Mouse (Mus musculus) liver, embryonic 14.5 days (tissue): ENCODE results near the gene Fam118a. TPM values are rescaled to one million over a fixed set of nuclear protein-coding genes. Genes with fewer than 3 reads are reported as not detected.
A peak's percentile ranks its signal among the peaks of the same experiment; 100 is the strongest.
"Not testable (repeated sequence)": the region's sequence is repeated elsewhere in the genome, so short reads cannot be mapped to it uniquely, and the experiment has no call there.

Experiments
- ATAC-seq: fragments of 200-750 bp; cut with Nextera tagmentation; 2 replicates; pipeline ENCODE4 v1.8.0; 2017; ENCODE audit warnings: moderate number of reproducible peaks, mild to moderate bottlenecking, moderate library complexity; ENCODE audit not compliant: insufficient read depth
- DNase-seq, 3 experiments: peaks; one replicate each; pipeline ENCODE4 v3.0.0-alpha.2; 2012 to 2013; ENCODE audit warnings: low read depth in 3 of 3, low spot score in 3 of 3
- H3K27ac ChIP-seq: fragments of 300-500 bp; sonication (generic); 2 replicates; pipeline ENCODE4 v1.5.1; 2014; ENCODE audit warnings: moderate library complexity, mild to moderate bottlenecking, control low read depth, inconsistent platforms
- H3K27me3 ChIP-seq: fragments of 300-500 bp; sonication (generic); 2 replicates; pipeline ENCODE4 v1.6.1; 2014; ENCODE audit warnings: mild to moderate bottlenecking, low read length, moderate library complexity; ENCODE audit not compliant: control insufficient read depth, insufficient read depth
- H3K36me3 ChIP-seq: fragments of 300-500 bp; sonication (generic); replicated peaks from 2 replicates; pipeline ENCODE4 v1.6.1; 2014; ENCODE audit warnings: low read depth; ENCODE audit not compliant: control insufficient read depth, insufficient read depth
- H3K4me1 ChIP-seq, 2 experiments: fragments of 200-500 bp in 1 of 2; fragments of 300-500 bp in 1 of 2; sonication (generic) in 1 of 2; replicated peaks; 2 replicates each; pipeline ENCODE4 v1.6.1; 2012 to 2014; ENCODE audit warnings: antibody characterized with exemption in 1 of 2, inconsistent platforms in 1 of 2, low read length in 1 of 2; ENCODE audit not compliant: control insufficient read depth in 2 of 2, insufficient read depth in 2 of 2
- H3K4me2 ChIP-seq: fragments of 300-500 bp; sonication (generic); 2 replicates; pipeline ENCODE4 v1.6.1; 2014; ENCODE audit warnings: low read depth, mild to moderate bottlenecking, control low read depth, moderate library complexity
- H3K4me3 ChIP-seq, 2 experiments: fragments of 200-500 bp in 1 of 2; fragments of 300-500 bp in 1 of 2; sonication (generic) in 1 of 2; 2 replicates each; pipeline ENCODE4 v1.5.1; 2012 to 2014; ENCODE audit warnings: low read depth in 2 of 2, low read length in 2 of 2, mild to moderate bottlenecking in 2 of 2, control low read depth in 1 of 2, inconsistent platforms in 1 of 2, moderate library complexity in 1 of 2; ENCODE audit not compliant: insufficient read depth in 1 of 2
- H3K9ac ChIP-seq: fragments of 300-500 bp; sonication (generic); replicated peaks from 2 replicates; pipeline ENCODE4 v1.6.1; 2014; ENCODE audit warnings: mild to moderate bottlenecking, control low read depth, moderate library complexity
- H3K9me3 ChIP-seq: fragments of 300-500 bp; sonication (generic); 2 replicates; pipeline ENCODE4 v1.6.1; 2016; ENCODE audit warnings: low read length, mixed read lengths; ENCODE audit not compliant: control insufficient read depth
- CTCF ChIP-seq: IDR thresholded peaks from 2 replicates; pipeline ENCODE4 v1.5.1; 2016; ENCODE audit warnings: antibody characterized with exemption, low read depth, control low read depth
- EP300 ChIP-seq: IDR thresholded peaks from 2 replicates; pipeline ENCODE4 v1.6.1; 2016; ENCODE audit warnings: antibody characterized with exemption, low read depth
- WGBS: fragments of 180-500 bp; shearing (Covaris S2); extraction: QIAGEN DNeasy Blood & Tissue Kit; methylation state at CpG from one replicate; pipeline ENCODE4 v1.1.7; 2014; ENCODE audit not compliant: insufficient replicate concordance; 5-methylcytosine and 5-hydroxymethylcytosine counted together
- polyA plus RNA-seq, 2 experiments: library from polyadenylated mRNA; depleted of rRNA in 1 of 2; stranded (reverse) in 1 of 2; unstranded in 1 of 2; fragments of >200 nt; fragmentation: Nextera tagmentation in 1 of 2; extraction: Ambion mirVana in 1 of 2; gene quantifications; 2 replicates each; pipeline versions ENCODE4 v1.2.1 to v1.2.3; 2012 to 2014

Fam118a gene
- polyA plus RNA-seq, 2 experiments = 2.8 to 5.0 TPM

DNA sequence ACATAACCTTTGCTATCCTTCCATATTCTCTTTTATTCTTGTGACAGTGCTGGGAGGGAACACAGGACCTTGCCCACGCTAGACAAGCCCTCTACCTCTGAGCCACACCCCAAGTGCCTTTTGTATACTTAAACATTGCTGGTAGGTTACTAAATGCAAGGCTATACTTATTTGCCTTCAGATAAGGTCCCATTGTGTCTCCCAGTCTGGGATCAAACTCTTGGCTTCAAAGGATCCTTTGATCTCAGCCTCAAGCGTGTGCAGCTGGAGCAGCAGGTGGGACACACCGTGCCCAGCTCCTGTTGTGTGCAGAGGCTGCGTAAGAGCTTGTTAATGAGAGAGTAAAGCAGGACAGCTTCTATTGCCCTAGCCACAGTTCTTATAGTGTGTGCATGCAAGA, 1.0 kb upstream of the Fam118a start:
- Histone ChIP-seq H3K4me1 (no peaks in the 10 kb centered on the region), H3K4me2 (no peak overlapping the region), H3K27me3 (no peaks in the 10 kb centered on the region), H3K27ac (no peak overlapping the region), H3K9me3 (no peaks in the 10 kb centered on the region), H3K36me3 (no peaks in the 10 kb centered on the region), H3K9ac (no peak overlapping the region), H3K4me3 (no peak overlapping the region)
- WGBS = 57% methylated on average over 4 of the region's 4 CpGs
- no peak for ATAC-seq
- no peak for DNase-seq
- TF ChIP-seq CTCF (no peak), EP300 (no peak)

DNA sequence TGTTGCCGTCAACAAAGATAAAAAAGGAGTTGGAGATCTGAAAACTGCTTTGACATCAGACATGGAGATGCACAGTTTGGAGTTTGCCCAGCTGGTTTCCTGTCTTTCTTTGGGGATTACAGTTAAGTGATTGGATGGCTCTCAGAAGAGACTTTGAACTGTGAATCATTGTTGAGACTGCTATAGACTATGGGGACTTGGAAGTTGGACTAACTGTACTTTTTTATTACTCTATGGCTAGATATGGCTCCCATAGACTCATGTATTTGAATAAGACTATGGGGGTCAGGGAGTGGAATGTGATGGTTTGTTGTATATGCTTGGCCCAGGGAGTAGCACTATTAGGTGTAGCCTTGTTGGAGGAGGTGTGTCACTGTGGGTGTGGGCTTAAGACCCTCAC, 1.9 kb downstream of the Fam118a start:
- 29% methylated on average over 1 of the region's 1 CpGs for WGBS
- H3K4me2 ChIP-seq, DNase-seq, ATAC-seq, H3K4me1 ChIP-seq, H3K27me3 ChIP-seq, H3K27ac ChIP-seq, H3K9ac ChIP-seq, H3K4me3 ChIP-seq, H3K36me3 ChIP-seq, H3K9me3 ChIP-seq: not testable (repeated sequence)

DNA sequence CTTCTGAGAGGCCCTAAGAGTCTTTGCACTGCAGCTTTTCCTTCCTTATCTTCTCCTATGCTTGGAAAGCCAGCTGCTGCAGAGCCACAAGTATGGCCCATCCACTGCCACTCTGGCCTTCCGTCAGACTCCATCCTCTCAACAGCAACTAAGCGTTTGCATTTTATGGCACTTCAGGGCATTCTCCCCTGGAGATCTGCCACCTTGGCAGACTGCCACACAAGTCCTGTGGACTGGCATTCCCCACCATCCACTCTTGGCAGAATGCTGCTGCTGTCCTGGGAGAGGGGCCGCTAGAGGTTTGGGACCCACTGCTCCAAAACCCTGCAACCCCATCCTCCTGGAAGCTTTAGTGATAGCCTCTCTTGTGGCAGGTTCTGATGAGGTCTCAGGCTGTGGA, 3.1 kb downstream of the Fam118a start:
- no peaks in the 10 kb centered on the region for H3K36me3 ChIP-seq
- no peaks in the 10 kb centered on the region for H3K9me3 ChIP-seq
- H3K4me1 ChIP-seq = peaks cover 3 to 4% of the 10 kb centered on the region in 2 experiments; a peak in 3 of 4 replicates
- H3K4me2 ChIP-seq = no peak overlapping the region
- WGBS = 60% methylated on average over 3 of the region's 3 CpGs
- no peak overlapping the region for H3K4me3 ChIP-seq
- H3K9ac ChIP-seq = no peak overlapping the region
- TF ChIP-seq CTCF (no peak), EP300 (no peak)
- ATAC-seq (no peak), DNase-seq (no peak)
- H3K27me3 ChIP-seq = no peaks in the 10 kb centered on the region
- no peak overlapping the region for H3K27ac ChIP-seq

DNA sequence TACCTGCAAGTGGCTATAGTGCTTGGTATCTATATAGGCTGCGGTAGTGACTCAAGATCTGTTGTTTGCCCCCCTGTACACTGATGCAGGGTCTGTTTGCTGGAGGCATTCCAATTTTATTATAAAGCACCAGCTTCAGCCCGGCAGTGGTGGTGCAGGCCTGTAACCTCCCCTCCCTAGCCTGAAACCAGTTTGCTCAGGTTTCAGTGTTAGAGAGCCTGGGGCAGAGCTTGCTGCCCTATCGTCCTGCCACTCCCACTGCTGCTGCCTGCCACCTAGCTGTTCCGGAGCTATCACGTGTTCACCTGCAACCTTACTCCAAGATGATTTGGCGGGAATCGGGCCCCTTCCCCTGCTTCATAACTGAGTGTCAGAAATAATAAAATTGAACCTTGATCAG, 5.2 kb downstream of the Fam118a start:
- H3K4me2 ChIP-seq, H3K27ac ChIP-seq, H3K36me3 ChIP-seq, H3K27me3 ChIP-seq, H3K9ac ChIP-seq, ATAC-seq, H3K4me3 ChIP-seq, H3K4me1 ChIP-seq, DNase-seq, H3K9me3 ChIP-seq: not testable (repeated sequence)
- WGBS = 45% methylated on average over 7 of the region's 7 CpGs

- Histone ChIP-seq H3K4me1 (peaks cover 3 to 10% of the 10 kb centered on the region in 2 experiments), H3K27me3 (no peaks in the 10 kb centered on the region), H3K36me3 (no peaks in the 10 kb centered on the region), H3K9ac (peak overlapping the region; percentile 79), H3K27ac (no peak overlapping the region), H3K4me2 (peak overlapping the region; percentile 80), H3K9me3 (no peaks in the 10 kb centered on the region), H3K4me3 (peak overlapping the region; percentile 72)
- ATAC-seq (peak; percentile 97), DNase-seq (peak; percentile 88 to 90 (median 88))
- WGBS = under 1% methylated on average over 68 of the region's 75 CpGs
- TF ChIP-seq CTCF = no peak
- TF ChIP-seq EP300 = no peak
Observed at GRCm38 (mm10) chr15:85036566-85037342, 8.0 kb downstream of the Fam118a start.
